ENCODE assay signal across 8 mouse cellular contexts in genomic region chr10:86301117-86301490, GRCm38 (mm10). TPM values are rescaled to one million over a fixed set of nuclear protein-coding genes. Genes with fewer than 3 reads are reported as not detected.
DNase-seq lines count a peak whose midpoint lies in the region; ATAC-seq and TF ChIP-seq lines count a peak whose summit lies in the region.

No protein-coding gene starts in this region.

- peaks cover 7% of the 10 kb centered on the region for H3K4me1 ChIP-seq in neural tube, embryonic 11.5 days (ENCODE audit: control insufficient read depth, insufficient read depth, low read length)
- H3K4me1 ChIP-seq in limb, embryonic 15.5 days: peaks cover 38% of the 10 kb centered on the region
- H3K4me1 ChIP-seq in stomach, postnatal 0 days (replicated peaks; ENCODE audit: control insufficient read depth, insufficient read depth): no peaks in the 10 kb centered on the region

- ATAC-seq in neural tube, embryonic 11.5 days (ENCODE audit: insufficient read depth, low FRiP score, low TSS enrichment): no peak
- ATAC-seq in limb, embryonic 15.5 days (ENCODE audit: insufficient number of reproducible peaks, low FRiP score, low TSS enrichment, low read depth): no peak
- no peak for ATAC-seq in stomach, postnatal 0 days (ENCODE audit: low FRiP score, low TSS enrichment)

- H3K9me3 ChIP-seq in neural tube, embryonic 11.5 days (ENCODE audit: control insufficient read depth, low read length): no peaks in the 10 kb centered on the region
- H3K9me3 ChIP-seq in limb, embryonic 15.5 days: no peaks in the 10 kb centered on the region
- no peaks in the 10 kb centered on the region for H3K9me3 ChIP-seq in stomach, postnatal 0 days (ENCODE audit: control insufficient read depth, low read length)

- WGBS in neural tube, embryonic 11.5 days: under 1% methylated on average over 10 of the region's 10 CpGs
- WGBS in limb, embryonic 15.5 days: under 1% methylated on average over 10 of the region's 10 CpGs
- 1% methylated on average over 9 of the region's 10 CpGs for WGBS in stomach, postnatal 0 days

- no peaks in the 10 kb centered on the region for H3K27me3 ChIP-seq in neural tube, embryonic 11.5 days (ENCODE audit: control insufficient read depth, insufficient read depth, low read length)
- no peaks in the 10 kb centered on the region for H3K27me3 ChIP-seq in limb, embryonic 15.5 days
- H3K27me3 ChIP-seq in stomach, postnatal 0 days (ENCODE audit: control insufficient read depth, insufficient read depth, low read length): no peaks in the 10 kb centered on the region

- peak; percentile 64 for DNase-seq in adrenal gland, postnatal 10 days
- DNase-seq in adrenal gland, adult 18-20 months (ENCODE audit: low spot score in 2 of 2): no peak
- DNase-seq in neural tube, embryonic 11.5 days (ENCODE audit: low spot score): no peak
- DNase-seq in neural tube, embryonic 10.5 days (ENCODE audit: extremely low spot score, low spot score): no peak
- DNase-seq in stomach, postnatal 0 days (ENCODE audit: low spot score): peak; percentile 29
- no peak for DNase-seq in right cerebral cortex, postnatal 4 days
- DNase-seq in gastrocnemius, adult 18-20 months (ENCODE audit: low spot score): no peak

- peak overlapping the region; percentile 47 for H3K4me3 ChIP-seq in neural tube, embryonic 11.5 days (ENCODE audit: low read depth, low read length)
- peak overlapping the region; percentile 60 for H3K4me3 ChIP-seq in limb, embryonic 15.5 days
- H3K4me3 ChIP-seq in stomach, postnatal 0 days (ENCODE audit: low read depth, low read length): peak overlapping the region; percentile 73

- H3K36me3 ChIP-seq in neural tube, embryonic 11.5 days (ENCODE audit: control insufficient read depth, insufficient read depth, low read length): no peaks in the 10 kb centered on the region
- H3K36me3 ChIP-seq in limb, embryonic 15.5 days: 0 out of 2 replicates have a peak, but pooled peaks cover 4% of the 10 kb centered on the region
- H3K36me3 ChIP-seq in stomach, postnatal 0 days (ENCODE audit: control insufficient read depth, insufficient read depth, low read length): no peaks in the 10 kb centered on the region

- no peak overlapping the region for H3K27ac ChIP-seq in neural tube, embryonic 11.5 days (ENCODE audit: low read depth, low read length)
- peak overlapping the region; percentile 85 for H3K27ac ChIP-seq in limb, embryonic 15.5 days
- H3K27ac ChIP-seq in stomach, postnatal 0 days (replicated peaks): peak overlapping the region; percentile 86

- peak overlapping the region; percentile 65 for H3K9ac ChIP-seq in neural tube, embryonic 11.5 days (ENCODE audit: low read length)
- peak overlapping the region; percentile 85 for H3K9ac ChIP-seq in limb, embryonic 15.5 days
- peak overlapping the region; percentile 81 for H3K9ac ChIP-seq in stomach, postnatal 0 days (ENCODE audit: low read length)

- no peak for TF ChIP-seq CTCF in stomach, postnatal 0 days (IDR thresholded peaks at IDR 0.05; ENCODE audit: low read depth)

- no peak for TF ChIP-seq EP300 in stomach, postnatal 0 days (optimal IDR thresholded peaks at IDR 0.05)

- H3K4me2 ChIP-seq in neural tube, embryonic 11.5 days (ENCODE audit: low read depth): peak overlapping the region; percentile 81
- H3K4me2 ChIP-seq in limb, embryonic 15.5 days: peak overlapping the region; percentile 79
- peak overlapping the region; percentile 88 for H3K4me2 ChIP-seq in stomach, postnatal 0 days (replicated peaks; ENCODE audit: low read depth)

RNA-seq across cellular contexts. Expression of gene Timp3, which starts 0.9 kb away (rescaled TPM):
- 100 to 1,000 TPM; 209 to 211 TPM for total RNA-seq in adrenal gland, postnatal 10 days (2021)
- 100 to 1,000 TPM; 511 to 546 TPM for total RNA-seq in adrenal gland, adult 18-20 months (2021)
- polyA plus RNA-seq in neural tube, embryonic 11.5 days (2014; fragmentation: Nextera tagmentation; extraction: Ambion mirVana): 42.2 and 43.1 TPM in 2 replicates
- polyA plus RNA-seq in limb, embryonic 15.5 days (2015; fragmentation: Nextera tagmentation; extraction: Ambion mirVana): 85.5 and 93.5 TPM in 2 replicates
- polyA plus RNA-seq in stomach, postnatal 0 days (2015; fragmentation: Nextera tagmentation; extraction: Ambion mirVana): 33.0 and 33.9 TPM in 2 replicates
- 10 to 100 TPM; 59.2 to 63.2 TPM for total RNA-seq in gastrocnemius, adult 18-20 months (2021)

Comparison
In these comparisons a context has a peak if more than half of its experiments do, and no peak if none do; other contexts are left out.
1. DNase-seq: peak in adrenal gland, postnatal 10 days (single experiment) and stomach, postnatal 0 days (single experiment); none in adrenal gland, adult 18-20 months (0 of 2), neural tube, embryonic 11.5 days (single experiment), neural tube, embryonic 10.5 days (single experiment), right cerebral cortex, postnatal 4 days (single experiment) and gastrocnemius, adult 18-20 months (single experiment).
2. Peak in every context shown above with its lines, with median percentiles within 50 percentile points of each other: H3K4me2 ChIP-seq, H3K4me3 ChIP-seq and H3K9ac ChIP-seq.